Mouse (Mus musculus): Measurements from ENCODE around the gene Pappa2.

Pappa2 gene

DNA sequence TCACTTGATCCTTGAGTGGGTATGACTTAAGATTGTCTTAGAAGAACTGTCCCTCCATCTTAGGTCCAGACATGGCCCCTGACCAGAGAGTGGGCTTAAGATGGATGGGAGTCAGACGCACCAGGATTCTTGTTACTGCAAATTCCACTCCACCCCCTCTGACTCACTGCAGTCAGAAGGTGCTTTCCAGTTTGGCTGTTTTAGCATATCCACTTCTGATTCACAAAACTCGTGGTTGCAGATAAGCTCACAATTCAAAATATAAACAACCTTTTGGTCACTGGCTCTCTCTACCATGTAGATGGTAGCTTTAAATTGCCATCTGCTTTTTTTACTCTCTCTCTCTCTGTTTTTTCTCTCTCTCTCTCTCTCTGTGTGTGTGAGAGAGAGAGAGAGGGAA, 214.4 kb downstream of the Pappa2 start:
- no peak for DNase-seq (ENCODE audit: low spot score in 2 of 2)

DNA sequence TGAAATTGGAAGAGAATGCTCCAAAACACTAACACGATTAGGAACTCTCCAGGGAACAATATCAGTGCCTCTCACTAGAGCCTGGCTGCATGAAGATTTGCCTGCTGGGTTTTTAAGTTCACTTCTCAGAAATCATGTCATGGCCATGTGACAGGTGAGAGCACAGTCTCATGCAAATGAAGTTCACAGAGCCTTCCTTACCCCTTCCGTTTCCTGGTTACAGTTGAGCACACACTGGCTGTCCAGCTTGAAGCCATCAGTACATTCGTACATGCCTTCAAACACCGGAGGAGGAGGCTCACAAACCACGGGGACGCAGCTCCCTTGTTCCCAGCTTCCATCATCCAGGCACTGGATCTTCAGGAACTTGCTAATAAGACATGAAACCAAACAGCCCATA, 215.6 kb downstream of the Pappa2 start:
- DNase-seq (ENCODE audit: low spot score in 2 of 2), result no peak

DNA sequence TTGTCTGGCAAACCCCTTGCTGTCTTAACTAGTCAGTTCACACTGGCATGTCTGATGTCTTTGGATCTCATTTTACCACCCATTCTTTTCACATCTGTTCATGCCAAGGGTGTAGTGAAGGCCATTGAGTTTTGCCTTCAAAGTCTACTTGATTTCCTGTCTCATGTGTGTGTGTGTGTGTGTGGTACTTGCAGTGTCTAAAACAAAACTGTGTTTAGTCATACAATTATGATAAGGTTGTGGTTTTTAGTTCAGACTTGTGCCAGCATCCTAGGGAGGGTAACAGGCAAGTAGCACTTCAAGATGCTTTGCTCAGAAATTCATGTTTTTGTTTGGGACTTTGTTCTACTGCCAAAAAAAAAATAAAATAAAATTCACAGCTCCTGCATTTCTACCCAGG, 216.1 kb downstream of the Pappa2 start:
- DNase-seq (ENCODE audit: low spot score in 2 of 2), result no peak

- DNase-seq (ENCODE audit: low spot score in 2 of 2), result no peak
Measured at GRCm38 (mm10) chr1:158748356-158749096, 231.8 kb downstream of the Pappa2 start.

GRCm38 (mm10) chr1:158741449-158741848, 238.8 kb downstream of the Pappa2 start:
- no peak for DNase-seq (ENCODE audit: low spot score in 2 of 2)

GRCm38 (mm10) chr1:158740949-158741348, 239.3 kb downstream of the Pappa2 start:
- no peak for DNase-seq (ENCODE audit: low spot score in 2 of 2)

- no peak for DNase-seq (ENCODE audit: low spot score in 2 of 2)
Measured at GRCm38 (mm10) chr1:158740161-158740766, 240.0 kb downstream of the Pappa2 start.

DNA sequence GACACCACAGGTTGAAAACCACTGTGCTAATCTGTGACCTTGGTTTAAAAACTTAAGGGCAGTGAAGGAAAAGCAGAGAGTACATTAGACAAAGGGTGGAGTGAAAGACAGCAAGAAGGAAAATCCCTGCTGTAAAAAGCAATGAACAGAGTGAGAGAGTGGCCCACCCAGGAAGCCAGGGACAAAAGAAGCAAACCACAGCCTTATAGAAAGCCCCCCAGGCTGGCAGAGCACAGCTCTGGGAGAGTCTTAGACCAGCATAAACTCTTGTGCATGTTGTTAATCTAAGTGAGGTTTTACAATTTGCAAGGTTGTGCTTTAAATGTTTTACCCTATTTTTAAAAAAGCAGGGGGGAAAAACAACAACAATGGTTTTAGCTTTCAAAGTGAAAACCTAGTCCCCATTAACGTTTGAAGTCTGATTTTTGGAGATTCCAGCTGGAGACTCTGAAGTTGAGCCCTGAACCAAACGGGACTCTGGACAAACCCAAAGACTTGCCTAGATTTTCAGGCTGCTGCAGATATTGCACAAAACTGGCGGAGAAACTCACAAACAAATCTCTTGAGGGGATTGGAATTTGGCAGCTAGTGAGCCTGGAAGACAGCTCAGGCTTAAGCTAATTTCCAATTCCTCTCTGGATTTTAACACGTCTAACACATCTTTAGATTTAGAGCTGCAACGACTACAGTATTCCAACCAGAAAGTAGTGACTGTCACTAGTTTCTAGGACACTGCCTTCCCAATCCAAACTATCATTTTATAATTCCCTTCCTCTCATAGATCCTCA, 241.0 kb downstream of the Pappa2 start:
- DNase-seq (ENCODE audit: low spot score in 2 of 2), result no peak

- no peak for DNase-seq (ENCODE audit: low spot score in 2 of 2)
Measured at GRCm38 (mm10) chr1:158732868-158733496, 247.3 kb downstream of the Pappa2 start.

DNA sequence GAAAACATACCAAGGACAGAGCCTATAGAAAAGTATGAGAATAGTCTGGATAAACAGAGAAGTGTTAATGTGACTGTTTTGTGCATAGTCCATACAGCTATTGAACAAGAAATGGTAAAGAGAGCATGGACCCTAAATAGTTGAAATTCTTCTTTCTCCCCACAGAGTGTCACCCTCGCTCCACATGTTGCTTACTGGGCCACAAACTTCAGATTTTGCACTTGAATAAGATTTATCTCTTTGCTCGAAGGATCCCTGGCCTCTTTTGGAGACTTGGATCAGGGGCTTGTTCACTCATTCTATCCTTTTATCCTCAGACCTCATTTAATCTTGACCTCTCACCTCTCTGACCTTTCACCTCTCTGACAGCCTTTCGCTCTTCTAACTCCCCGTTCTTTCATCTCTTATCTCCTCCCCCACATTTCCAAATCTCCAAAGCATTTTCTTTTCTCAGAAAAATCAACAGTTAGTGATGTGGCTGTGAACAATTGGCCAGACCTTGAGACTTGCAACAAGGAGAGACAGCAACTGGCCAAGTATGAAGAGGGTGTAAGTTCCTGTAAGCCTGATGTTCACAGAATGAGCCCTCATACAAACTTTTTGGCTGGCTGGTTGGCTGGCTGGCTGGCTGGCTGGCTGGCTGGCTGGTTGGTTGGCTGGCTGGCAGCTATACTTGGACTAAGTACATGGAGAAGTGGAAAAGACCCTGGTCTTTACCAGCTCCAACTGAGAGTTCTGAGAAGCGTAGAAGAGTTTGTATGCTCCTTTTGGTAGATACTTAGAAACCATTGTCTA, 266.8 kb downstream of the Pappa2 start:
- DNase-seq (ENCODE audit: low spot score in 2 of 2), result no peak

DNA sequence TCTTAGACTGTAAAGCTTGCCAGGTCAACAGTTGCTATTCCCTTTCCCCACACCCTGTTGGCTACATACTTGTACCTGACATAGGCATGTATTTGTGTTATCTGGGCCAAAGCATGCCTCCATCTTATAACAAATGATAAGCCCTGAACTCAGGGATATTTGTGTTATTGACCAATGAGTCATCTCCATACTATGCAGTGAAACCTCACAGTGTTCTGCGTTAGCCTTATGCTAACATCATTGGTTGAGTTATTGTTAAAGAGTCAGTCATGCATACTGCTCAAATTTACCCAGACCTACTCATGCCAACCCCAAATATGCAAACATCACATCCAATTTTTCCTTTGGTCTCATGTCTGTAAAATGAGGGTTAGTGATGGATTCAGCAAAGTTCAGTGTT, 279.0 kb downstream of the Pappa2 start:
- no peak for DNase-seq (ENCODE audit: low spot score in 2 of 2)

- no peak for DNase-seq (ENCODE audit: low spot score in 2 of 2)
Measured at GRCm38 (mm10) chr1:158700147-158700546, 280.1 kb downstream of the Pappa2 start.

DNA sequence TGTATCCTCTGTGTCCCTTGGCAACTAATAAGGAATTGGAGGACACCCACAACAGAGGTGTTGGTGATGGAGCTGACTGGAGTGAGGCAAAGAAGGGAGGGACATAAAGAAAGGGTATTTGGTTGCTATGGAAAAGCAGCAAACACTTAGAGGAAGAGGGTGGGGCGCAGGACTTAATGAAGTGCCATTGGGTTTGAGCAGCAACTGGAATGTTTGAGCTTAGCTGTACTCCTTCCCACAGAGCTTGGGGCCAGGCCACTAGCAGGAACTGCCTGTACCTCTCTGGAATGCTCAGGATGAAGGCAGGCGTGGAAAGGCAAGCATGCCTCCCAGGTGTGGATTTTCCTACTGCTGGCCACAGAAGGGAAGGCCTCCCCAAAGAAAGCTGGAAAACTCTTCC, 281.0 kb downstream of the Pappa2 start:
- DNase-seq (ENCODE audit: low spot score in 2 of 2), result no peak

- no peak for DNase-seq (ENCODE audit: low spot score in 2 of 2)
Measured at GRCm38 (mm10) chr1:158697859-158698569, 282.3 kb downstream of the Pappa2 start.

DNA sequence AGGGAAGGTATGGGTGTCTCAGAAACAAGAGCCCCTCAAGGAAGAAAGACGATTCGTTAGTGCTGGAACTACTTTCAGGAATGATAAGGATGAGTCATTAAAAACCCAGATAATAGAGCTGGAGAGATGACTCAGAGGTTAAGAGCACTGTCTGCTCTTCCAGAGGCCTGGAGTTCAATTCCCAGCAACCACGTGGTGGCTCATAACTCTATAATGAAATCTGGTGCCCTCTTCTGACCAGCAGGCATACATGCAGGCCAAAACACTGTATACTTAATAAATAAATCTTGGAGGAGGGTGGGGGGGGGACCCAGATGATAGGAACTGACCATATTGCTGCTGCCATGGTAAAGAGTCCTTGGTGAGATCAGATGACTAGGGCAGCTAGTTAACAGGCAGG, 282.9 kb downstream of the Pappa2 start:
- DNase-seq (ENCODE audit: low spot score in 2 of 2), result no peak

DNA sequence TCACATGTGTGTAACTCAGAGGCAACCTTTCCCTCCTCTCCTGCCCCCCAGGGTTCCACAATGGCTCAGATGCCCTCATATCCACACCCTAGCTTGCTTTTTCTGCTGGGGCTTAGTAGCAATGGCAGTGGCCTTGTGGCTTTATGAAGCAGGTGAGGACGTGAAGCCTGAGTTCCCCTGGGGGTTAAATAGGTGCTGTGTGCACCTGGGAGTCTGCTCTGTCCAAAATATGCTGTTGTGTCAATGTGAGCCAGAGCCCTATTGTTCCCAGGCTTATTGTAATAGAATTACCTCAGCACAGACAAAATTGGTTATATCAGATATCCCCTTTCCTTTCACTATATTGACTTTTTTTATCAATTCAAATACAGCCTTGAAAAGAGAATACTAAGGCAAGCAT, 292.6 kb downstream of the Pappa2 start:
- no peak for DNase-seq (ENCODE audit: low spot score in 2 of 2)

DNA sequence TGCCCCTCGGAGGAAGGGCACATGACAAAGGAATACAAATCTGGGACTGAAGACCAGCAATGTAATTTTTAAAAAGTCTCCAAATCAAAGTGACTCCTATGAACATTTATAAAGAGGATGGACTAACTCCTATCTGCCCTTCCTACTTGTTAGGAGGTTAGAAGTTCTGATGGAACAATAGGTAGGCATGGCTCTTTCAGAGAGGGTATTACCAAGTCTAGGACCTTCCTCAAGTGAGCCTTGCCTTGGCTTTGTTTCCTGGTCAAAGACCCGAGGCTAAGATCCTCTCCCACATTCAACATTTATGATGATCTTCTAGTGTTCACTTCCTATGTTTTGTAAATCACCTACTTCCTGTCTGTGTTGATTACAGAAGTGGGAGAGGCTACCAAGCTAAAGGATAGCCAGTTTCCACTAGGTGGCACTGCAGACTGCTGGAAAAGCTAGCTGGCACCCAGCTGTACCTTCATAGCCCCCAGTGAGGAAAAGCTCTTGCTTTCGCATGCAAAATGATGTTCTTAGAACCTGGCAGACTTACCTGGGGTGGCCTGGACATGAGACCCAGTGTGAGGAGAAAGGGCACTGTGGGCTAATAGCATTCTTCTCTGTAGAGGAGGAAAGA, 310.2 kb downstream of the Pappa2 start:
- DNase-seq (ENCODE audit: low spot score in 2 of 2), result no peak

DNA sequence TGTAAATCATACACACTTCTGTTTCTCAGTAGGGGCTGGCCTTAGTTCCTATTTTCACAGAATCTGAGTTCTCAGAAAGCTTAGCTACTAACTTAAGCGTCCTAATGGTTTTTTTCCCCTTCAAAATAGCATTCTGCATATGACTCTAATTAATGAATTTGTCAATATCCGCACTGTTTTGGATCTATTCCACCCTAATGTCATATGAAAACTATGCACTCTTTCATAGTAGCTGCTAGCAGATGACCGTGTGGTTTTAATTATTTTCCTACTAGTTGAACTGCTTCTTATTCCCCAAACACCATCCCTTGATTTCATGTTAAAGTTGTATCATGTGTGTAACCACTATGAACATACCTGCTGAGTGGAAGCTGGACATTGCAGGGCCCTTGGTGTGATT, 314.3 kb downstream of the Pappa2 start:
- DNase-seq (ENCODE audit: low spot score in 2 of 2), result no peak

Measured in natural killer cell, adult 2 months (primary cell).